Mouse (Mus musculus): Measurements from ENCODE around the gene Ppp1r18.
A peak's percentile ranks its signal among the peaks of the same experiment; 100 is the strongest.

GRCm38 (mm10) chr17:35835424-35836140 is 29.8 kb upstream of the Ppp1r18 start:
- no peak for TF ChIP-seq CTCF (IDR thresholded peaks at IDR 0.05; ENCODE audit: low read depth)
- TF ChIP-seq EP300 (IDR thresholded peaks at IDR 0.05; ENCODE audit: low read depth), result 0 out of 2 replicates have a peak, but pooled peaks have one; percentile 26
